Mouse (Mus musculus): Measurements from ENCODE around the gene Ap4m1. TPM values are rescaled to one million over a fixed set of nuclear protein-coding genes. Genes with fewer than 3 reads are reported as not detected.

Ap4m1 gene
- polyA plus RNA-seq, 1 experiment: 10.4 TPM

- no peak overlapping the region for H3ac ChIP-seq (ENCODE audit: control insufficient read depth, insufficient read length)
- TF ChIP-seq MYOD1 (IDR thresholded peaks at IDR 0.05; ENCODE audit: control insufficient read depth in 1 of 3, insufficient read length in 2 of 3, low read depth in 2 of 3): no peak
- TF ChIP-seq MYOG (IDR thresholded peaks at IDR 0.05; ENCODE audit: control insufficient read depth in 1 of 3, insufficient read depth in 1 of 3, insufficient read length in 2 of 3, low read depth in 2 of 3): no peak
- TF ChIP-seq CEBPB (IDR thresholded peaks at IDR 0.05; ENCODE audit: insufficient read depth, poor library complexity, severe bottlenecking): no peak
- TF ChIP-seq POLR2A (IDR thresholded peaks at IDR 0.05; ENCODE audit: insufficient read length, low read depth): no peak
- TF ChIP-seq POLR2AphosphoS2 (IDR thresholded peaks at IDR 0.05; ENCODE audit: insufficient read length, low read depth): no peak
- TF ChIP-seq TCF12 (IDR thresholded peaks at IDR 0.05; ENCODE audit: insufficient read depth, poor library complexity, severe bottlenecking): no peak
- TF ChIP-seq REST (IDR thresholded peaks at IDR 0.05; ENCODE audit: insufficient read depth, insufficient read length): no peak
- TF ChIP-seq E2F4 (IDR thresholded peaks at IDR 0.05; ENCODE audit: insufficient read depth): no peak
- TF ChIP-seq USF1 (IDR thresholded peaks at IDR 0.05; ENCODE audit: low read depth): no peak
- TF ChIP-seq SRF (IDR thresholded peaks at IDR 0.05; ENCODE audit: control insufficient read depth, insufficient read length, low read depth): no peak
- no peak for TF ChIP-seq TCF3 (IDR thresholded peaks at IDR 0.05; ENCODE audit: insufficient read length, low read depth)
- H3K36me3 ChIP-seq (ENCODE audit: control insufficient read depth, insufficient read depth): peaks cover 4% of the 10 kb centered on the region
- H3K27me3 ChIP-seq (ENCODE audit: control insufficient read depth, insufficient read depth, insufficient read length): no peaks in the 10 kb centered on the region
- H3K4me2 ChIP-seq (ENCODE audit: low read depth): no peak overlapping the region
- H3K79me2 ChIP-seq (ENCODE audit: control insufficient read depth, insufficient read depth): no peaks in the 10 kb centered on the region
- no peak overlapping the region for H3K4me3 ChIP-seq
These were observed 33.2 kb upstream of the Ap4m1 start for GRCm38 (mm10) chr5:138138585-138138984.

DNA sequence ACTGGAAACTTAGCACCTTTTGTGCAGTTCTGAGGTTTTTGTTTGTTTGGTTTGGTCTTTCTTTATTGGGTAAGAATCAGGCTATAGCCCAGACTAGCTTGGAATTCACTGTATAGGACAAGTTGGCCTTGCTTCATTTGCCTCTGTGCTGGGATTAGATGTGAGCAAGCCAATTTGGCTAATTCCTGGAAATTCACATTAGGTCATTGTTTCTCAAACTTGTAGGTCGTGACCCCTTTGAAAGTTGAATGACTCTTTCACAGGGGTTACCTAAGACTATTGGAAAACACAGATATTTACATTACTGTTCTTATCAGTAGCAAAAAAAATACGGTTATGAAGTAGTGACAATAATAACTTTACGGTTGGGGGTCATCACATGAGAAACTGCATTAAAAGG lies 17.4 kb upstream of the Ap4m1 start:
- H3K4me3 ChIP-seq: peak overlapping the region; percentile 54
- peaks cover 16% of the 10 kb centered on the region for H3K79me2 ChIP-seq (ENCODE audit: control insufficient read depth, insufficient read depth)
- H3K27me3 ChIP-seq (ENCODE audit: control insufficient read depth, insufficient read depth, insufficient read length): no peaks in the 10 kb centered on the region
- H3K4me2 ChIP-seq (ENCODE audit: low read depth): peak overlapping the region; percentile 90
- no peak overlapping the region for H3ac ChIP-seq (ENCODE audit: control insufficient read depth, insufficient read length)
- H3K36me3 ChIP-seq (ENCODE audit: control insufficient read depth, insufficient read depth): peaks cover 21% of the 10 kb centered on the region
- no peak for TF ChIP-seq MAX (IDR thresholded peaks at IDR 0.05; ENCODE audit: low read depth)
- TF ChIP-seq TCF12 (IDR thresholded peaks at IDR 0.05; ENCODE audit: insufficient read depth, poor library complexity, severe bottlenecking): no peak
- no peak for TF ChIP-seq REST (IDR thresholded peaks at IDR 0.05; ENCODE audit: insufficient read depth, insufficient read length)
- no peak for TF ChIP-seq POLR2A (IDR thresholded peaks at IDR 0.05; ENCODE audit: insufficient read length, low read depth)
- TF ChIP-seq MYOD1 (IDR thresholded peaks at IDR 0.05; ENCODE audit: control insufficient read depth in 1 of 3, insufficient read length in 2 of 3, low read depth in 2 of 3): no peak
- TF ChIP-seq SRF (IDR thresholded peaks at IDR 0.05; ENCODE audit: control insufficient read depth, insufficient read length, low read depth): no peak
- TF ChIP-seq E2F4 (IDR thresholded peaks at IDR 0.05; ENCODE audit: insufficient read depth): no peak
- no peak for TF ChIP-seq CEBPB (IDR thresholded peaks at IDR 0.05; ENCODE audit: insufficient read depth, poor library complexity, severe bottlenecking)
- no peak for TF ChIP-seq MYOG (IDR thresholded peaks at IDR 0.05; ENCODE audit: control insufficient read depth in 1 of 3, insufficient read depth in 1 of 3, insufficient read length in 2 of 3, low read depth in 2 of 3)
- TF ChIP-seq POLR2AphosphoS2 (IDR thresholded peaks at IDR 0.05; ENCODE audit: insufficient read length, low read depth): no peak
- TF ChIP-seq TCF3 (IDR thresholded peaks at IDR 0.05; ENCODE audit: insufficient read length, low read depth): no peak
- no peak for TF ChIP-seq USF1 (IDR thresholded peaks at IDR 0.05; ENCODE audit: low read depth)

- Histone ChIP-seq H3K4me3 (peak within 1 kb of the TSS; percentile 54), H3ac (ENCODE audit: control insufficient read depth, insufficient read length) (peak within 1 kb of the TSS; percentile 47), H3K27me3 (ENCODE audit: control insufficient read depth, insufficient read depth, insufficient read length) (no peaks in the 10 kb centered on the region), H3K4me2 (ENCODE audit: low read depth) (peak within 1 kb of the TSS; percentile 90), H3K79me2 (ENCODE audit: control insufficient read depth, insufficient read depth) (peaks cover 16% of the 10 kb centered on the region), H3K36me3 (ENCODE audit: control insufficient read depth, insufficient read depth) (peaks cover 17% of the 10 kb centered on the region)
- TF ChIP-seq POLR2A (IDR thresholded peaks at IDR 0.05; ENCODE audit: insufficient read length, low read depth) (peak; percentile 57), USF1 (IDR thresholded peaks at IDR 0.05; ENCODE audit: low read depth) (no peak), TCF3 (IDR thresholded peaks at IDR 0.05; ENCODE audit: insufficient read length, low read depth) (no peak), POLR2AphosphoS2 (IDR thresholded peaks at IDR 0.05; ENCODE audit: insufficient read length, low read depth) (peak; percentile 39), TCF12 (IDR thresholded peaks at IDR 0.05; ENCODE audit: insufficient read depth, poor library complexity, severe bottlenecking) (no peak), SRF (IDR thresholded peaks at IDR 0.05; ENCODE audit: control insufficient read depth, insufficient read length, low read depth) (no peak), REST (IDR thresholded peaks at IDR 0.05; ENCODE audit: insufficient read depth, insufficient read length) (peak; percentile 84), MYOG (IDR thresholded peaks at IDR 0.05; ENCODE audit: control insufficient read depth in 1 of 3, insufficient read depth in 1 of 3, insufficient read length in 2 of 3, low read depth in 2 of 3) (peak in 1 of 3 experiments; percentile 32)
These were observed 16.3 kb upstream of the Ap4m1 start, which contains the start of gene Zfp113 for GRCm38 (mm10) chr5:138155443-138155976. Zfp113 (minus strand) TSS chr5:138155744.

DNA sequence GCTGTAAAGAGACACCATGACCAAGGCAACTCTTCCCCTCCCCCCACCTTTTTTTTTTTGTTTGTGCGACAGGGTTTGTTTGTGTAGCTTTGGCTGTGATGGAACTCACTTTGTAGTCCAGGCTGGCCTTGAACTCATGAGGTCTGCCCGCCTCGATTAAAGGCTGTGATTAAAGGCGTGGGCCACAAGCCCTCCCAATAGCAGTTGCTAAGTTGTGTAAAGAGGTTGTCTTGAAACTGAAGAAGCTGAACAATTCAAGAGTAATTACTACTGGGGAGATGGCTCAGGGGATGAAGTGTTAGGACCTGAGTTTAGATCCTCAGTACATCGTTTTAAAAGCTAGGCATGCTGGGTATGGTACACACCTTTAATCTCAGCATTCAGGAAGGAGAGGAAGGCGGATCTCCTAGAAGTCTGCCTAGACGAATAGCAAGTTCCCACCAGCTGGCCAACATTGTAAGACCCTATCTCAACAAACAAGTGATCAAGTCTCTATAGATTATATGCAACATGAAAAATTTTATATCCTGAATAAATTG lies 11.5 kb upstream of the Ap4m1 start:
- Histone ChIP-seq H3K4me3 (peak overlapping the region; percentile 88), H3ac (ENCODE audit: control insufficient read depth, insufficient read length) (peak overlapping the region; percentile 40), H3K27me3 (ENCODE audit: control insufficient read depth, insufficient read depth, insufficient read length) (no peaks in the 10 kb centered on the region), H3K79me2 (ENCODE audit: control insufficient read depth, insufficient read depth) (peaks cover 18% of the 10 kb centered on the region), H3K4me2 (ENCODE audit: low read depth) (peak overlapping the region; percentile 75), H3K36me3 (ENCODE audit: control insufficient read depth, insufficient read depth) (peaks cover 20% of the 10 kb centered on the region)
- TF ChIP-seq MAX (IDR thresholded peaks at IDR 0.05; ENCODE audit: low read depth): no peak
- no peak for TF ChIP-seq POLR2A (IDR thresholded peaks at IDR 0.05; ENCODE audit: insufficient read length, low read depth)
- TF ChIP-seq MYOD1 (IDR thresholded peaks at IDR 0.05; ENCODE audit: control insufficient read depth in 1 of 3, insufficient read length in 2 of 3, low read depth in 2 of 3): no peak
- no peak for TF ChIP-seq TCF3 (IDR thresholded peaks at IDR 0.05; ENCODE audit: insufficient read length, low read depth)
- no peak for TF ChIP-seq USF1 (IDR thresholded peaks at IDR 0.05; ENCODE audit: low read depth)
- TF ChIP-seq MYOG (IDR thresholded peaks at IDR 0.05; ENCODE audit: control insufficient read depth in 1 of 3, insufficient read depth in 1 of 3, insufficient read length in 2 of 3, low read depth in 2 of 3): no peak
- TF ChIP-seq CEBPB (IDR thresholded peaks at IDR 0.05; ENCODE audit: insufficient read depth, poor library complexity, severe bottlenecking): no peak
- no peak for TF ChIP-seq SRF (IDR thresholded peaks at IDR 0.05; ENCODE audit: control insufficient read depth, insufficient read length, low read depth)
- no peak for TF ChIP-seq POLR2AphosphoS2 (IDR thresholded peaks at IDR 0.05; ENCODE audit: insufficient read length, low read depth)
- TF ChIP-seq E2F4 (IDR thresholded peaks at IDR 0.05; ENCODE audit: insufficient read depth): no peak
- no peak for TF ChIP-seq TCF12 (IDR thresholded peaks at IDR 0.05; ENCODE audit: insufficient read depth, poor library complexity, severe bottlenecking)
- no peak for TF ChIP-seq REST (IDR thresholded peaks at IDR 0.05; ENCODE audit: insufficient read depth, insufficient read length)

All from myocyte (in vitro differentiated cells).